Mouse (Mus musculus) CH12.LX (cell line): ENCODE data around the gene Stard13. TPM values are rescaled to one million over a fixed set of nuclear protein-coding genes. Genes with fewer than 3 reads are reported as not detected.

Experiments used
- DNase-seq: peaks from one replicate; pipeline ENCODE4 v3.0.0-alpha.2; 2013; ENCODE audit errors: extremely low read depth
- H3K27ac ChIP-seq: 2 replicates; pipeline ENCODE4 v1.5.1; 2012; ENCODE audit warnings: low read depth, mild to moderate bottlenecking, control low read depth, moderate library complexity; ENCODE audit not compliant: insufficient read depth
- H3K27me3 ChIP-seq: replicated peaks from 2 replicates; pipeline ENCODE3; 2012; ENCODE audit warnings: inconsistent platforms
- H3K36me3 ChIP-seq, 2 experiments: replicated peaks in 1 of 2; 2 replicates each; pipeline versions ENCODE3 to v1.6.1; 2012; ENCODE audit warnings: inconsistent platforms in 1 of 2, low read length in 1 of 2, mild to moderate bottlenecking in 1 of 2, mixed read lengths in 1 of 2, moderate library complexity in 1 of 2; ENCODE audit not compliant: control insufficient read depth in 1 of 2, insufficient read depth in 1 of 2
- H3K4me1 ChIP-seq, 2 experiments: 2 replicates each; pipeline ENCODE4 v1.6.1; 2012; ENCODE audit warnings: inconsistent platforms in 1 of 2, moderate library complexity in 1 of 2; ENCODE audit not compliant: insufficient read depth in 2 of 2, control insufficient read depth in 1 of 2
- H3K4me2 ChIP-seq: 2 replicates; pipeline ENCODE4 v1.6.1; 2012; ENCODE audit warnings: low read depth, mild to moderate bottlenecking, control low read depth; ENCODE audit not compliant: poor library complexity, insufficient read depth, severe bottlenecking
- H3K4me3 ChIP-seq, 3 experiments: fragments of 150-350 bp in 1 of 3; sonication (generic) in 1 of 3; replicated peaks in 1 of 3; 2 replicates each; pipeline versions ENCODE3 to v1.5.1; 2011 to 2012; ENCODE audit warnings: low read depth in 2 of 3, low read length in 2 of 3, mild to moderate bottlenecking in 2 of 3, moderate library complexity in 2 of 3, control low read depth in 1 of 3, improper control_type of control experiment in 1 of 3, inconsistent platforms in 1 of 3, mixed read lengths in 1 of 3; ENCODE audit not compliant: poor library complexity in 1 of 3
- H3K79me2 ChIP-seq: replicated peaks from 2 replicates; pipeline ENCODE4 v1.6.1; 2012; ENCODE audit warnings: mild to moderate bottlenecking, moderate library complexity; ENCODE audit not compliant: control insufficient read depth, poor library complexity, insufficient read depth, severe bottlenecking; ENCODE audit errors: extremely low read depth
- H3K9ac ChIP-seq: 2 replicates; pipeline ENCODE4 v1.6.1; 2012; ENCODE audit warnings: low read depth, mild to moderate bottlenecking, control low read depth, moderate library complexity; ENCODE audit not compliant: insufficient read depth
- H3K9me3 ChIP-seq: replicated peaks from 2 replicates; pipeline ENCODE3; 2012; ENCODE audit warnings: low read length, inconsistent platforms, mixed read lengths
- CHD1 ChIP-seq: IDR thresholded peaks from 2 replicates; pipeline ENCODE4 v1.6.1; 2012; ENCODE audit warnings: low read depth, low read length, improper control_type of control experiment, inconsistent platforms
- CHD2 ChIP-seq: IDR thresholded peaks from 2 replicates; pipeline ENCODE4 v1.6.1; 2011; ENCODE audit warnings: low read length, improper control_type of control experiment
- CTCF ChIP-seq, 2 experiments: IDR thresholded peaks in 1 of 2; conservative IDR thresholded peaks in 1 of 2; 2 replicates each; pipeline ENCODE4 v1.5.1; 2011 to 2012; ENCODE audit warnings: low read depth in 2 of 2, low read length in 2 of 2, improper control_type of control experiment in 1 of 2, inconsistent platforms in 1 of 2, mild to moderate bottlenecking in 1 of 2, moderate library complexity in 1 of 2
- E2F4 ChIP-seq: IDR thresholded peaks from 2 replicates; pipeline ENCODE4 v1.6.1; 2011; ENCODE audit warnings: low read depth, low read length, improper control_type of control experiment; ENCODE audit not compliant: insufficient replicate concordance
- ELF1 ChIP-seq: IDR thresholded peaks from 2 replicates; pipeline ENCODE4 v1.6.1; 2014; ENCODE audit warnings: low read depth, mild to moderate bottlenecking, inconsistent platforms, low read length, improper control_type of control experiment
- ETS1 ChIP-seq: conservative IDR thresholded peaks from 2 replicates; pipeline ENCODE4 v1.6.1; 2012; ENCODE audit warnings: low read depth, mild to moderate bottlenecking, inconsistent platforms, low read length, improper control_type of control experiment, moderate library complexity
- GABPA ChIP-seq: IDR thresholded peaks from 2 replicates; pipeline ENCODE4 v1.6.1; 2012; ENCODE audit warnings: low read depth, low read length, improper control_type of control experiment, inconsistent platforms; ENCODE audit not compliant: insufficient replicate concordance
- KAT2A ChIP-seq: IDR thresholded peaks from 2 replicates; pipeline ENCODE4 v1.6.1; 2012; ENCODE audit warnings: low read length, improper control_type of control experiment, inconsistent platforms; ENCODE audit not compliant: insufficient replicate concordance
- MAX ChIP-seq: IDR thresholded peaks from 2 replicates; pipeline ENCODE4 v1.6.1; 2011; ENCODE audit warnings: low read length, improper control_type of control experiment
- MEF2A ChIP-seq: IDR thresholded peaks from 2 replicates; pipeline ENCODE4 v1.6.1; 2014; ENCODE audit warnings: low read depth, mild to moderate bottlenecking, inconsistent platforms, low read length, improper control_type of control experiment, borderline replicate concordance
- NELFE ChIP-seq: IDR thresholded peaks from 2 replicates; pipeline ENCODE4 v1.6.1; 2011; ENCODE audit warnings: low read depth, low read length, improper control_type of control experiment
- PAX5 ChIP-seq: IDR thresholded peaks from 2 replicates; pipeline ENCODE4 v1.6.1; 2012; ENCODE audit warnings: low read length, inconsistent platforms, mixed read lengths
- POLR2AphosphoS2 ChIP-seq: IDR thresholded peaks from 2 replicates; pipeline ENCODE4 v1.6.1; 2011; ENCODE audit warnings: low read depth, low read length, improper control_type of control experiment
- RAD21 ChIP-seq: IDR thresholded peaks from 2 replicates; pipeline ENCODE4 v1.6.1; 2011; ENCODE audit warnings: low read depth, mild to moderate bottlenecking, low read length, improper control_type of control experiment, moderate library complexity
- RCOR1 ChIP-seq: conservative IDR thresholded peaks from 2 replicates; pipeline ENCODE4 v1.6.1; 2012; ENCODE audit warnings: low read depth, mild to moderate bottlenecking, inconsistent platforms, low read length, improper control_type of control experiment
- SIN3A ChIP-seq: IDR thresholded peaks from 2 replicates; pipeline ENCODE4 v1.6.1; 2012; ENCODE audit warnings: low read length, improper control_type of control experiment, inconsistent platforms
- SMC3 ChIP-seq: IDR thresholded peaks from 2 replicates; pipeline ENCODE4 v1.6.1; 2011; ENCODE audit warnings: low read depth, low read length, improper control_type of control experiment
- TCF12 ChIP-seq: IDR thresholded peaks from 2 replicates; pipeline ENCODE4 v1.6.1; 2014; ENCODE audit warnings: low read depth, mild to moderate bottlenecking, inconsistent platforms, low read length, improper control_type of control experiment
- USF1 ChIP-seq: IDR thresholded peaks from 2 replicates; pipeline ENCODE4 v1.6.1; 2014; ENCODE audit warnings: low read depth, mild to moderate bottlenecking, inconsistent platforms, low read length, improper control_type of control experiment
- ZC3H11A ChIP-seq: IDR thresholded peaks from 2 replicates; pipeline ENCODE4 v1.6.1; 2012; ENCODE audit warnings: low read depth, mild to moderate bottlenecking, inconsistent platforms, low read length, improper control_type of control experiment
- ZMIZ1 ChIP-seq: IDR thresholded peaks from 2 replicates; pipeline ENCODE4 v1.6.1; 2012; ENCODE audit warnings: low read depth, mild to moderate bottlenecking, inconsistent platforms, low read length, improper control_type of control experiment
- dilution Hi-C: fragments of 300-500 bp; cut with MboI; formaldehyde crosslinking; loops from 2 replicates; pipeline ENCODE4 v1.14.3; 2020; ENCODE audit warnings: low sequenced_read_pairs; ENCODE audit not compliant: extremely low pct_unique_long_range_greater_than_20kb, extremely low pct_ligation_motif_present
- in situ Hi-C: fragments of 300-500 bp; cut with MboI; formaldehyde crosslinking; loops from 3 replicates; pipeline ENCODE4 v1.14.3; 2019; ENCODE audit warnings: low sequenced_read_pairs, low pct_ligation_motif_present, low pct_unique_long_range_greater_than_20kb, mixed read lengths
- polyA plus RNA-seq: library from polyadenylated mRNA; unstranded; fragments of >175 nt; gene quantifications from 2 replicates; pipeline ENCODE4 v1.2.1, GENCODE M21; 2012; ENCODE audit warnings: low read depth; ENCODE audit not compliant: insufficient read length
- total RNA-seq, 2 experiments: library from RNA; depleted of rRNA; stranded (reverse); fragments of 300-350 nt in 1 of 2; fragments of >200 nt in 1 of 2; gene quantifications; 2 replicates each; pipeline ENCODE4 v1.2.3; 2012 to 2014

Gene Stard13
- total and polyA plus RNA-seq, 3 experiments, result 33.5 to 154 (median 73.6) TPM

- H3K4me3 ChIP-seq, result no peak overlapping the region
- no peaks in the 10 kb centered on the region for H3K27me3 ChIP-seq
- H3K27ac ChIP-seq, result no peak overlapping the region
- no peak for DNase-seq
- peaks cover 68 to 92% of the 10 kb centered on the region in 2 experiments for H3K36me3 ChIP-seq
- H3K9ac ChIP-seq, result no peak overlapping the region
- H3K9me3 ChIP-seq, result no peaks in the 10 kb centered on the region
- no peak for TF ChIP-seq NELFE
- TF ChIP-seq RAD21, result no peak
- no peak for TF ChIP-seq CHD1
- TF ChIP-seq POLR2AphosphoS2, result no peak
- no peak for TF ChIP-seq TCF12
- no peak for TF ChIP-seq USF1
- TF ChIP-seq MAX, result no peak
- TF ChIP-seq MEF2A, result no peak
- TF ChIP-seq GABPA, result no peak
- TF ChIP-seq SIN3A, result no peak
- no peak for TF ChIP-seq ETS1
- no peak for TF ChIP-seq CTCF (conservative IDR thresholded peaks at IDR 0.05 in 1 of 2, IDR thresholded peaks at IDR 0.05 in 1 of 2; ENCODE audit: low read depth in 2 of 2, low read length in 2 of 2)
- no peak for TF ChIP-seq CHD2
- no peak for TF ChIP-seq PAX5
- TF ChIP-seq ZC3H11A, result no peak
- no peak for TF ChIP-seq ELF1
- no peak for TF ChIP-seq RCOR1
- no peak for TF ChIP-seq SMC3
- TF ChIP-seq, all 38 proteins: peak for 0
- H3K79me2 ChIP-seq, result peaks cover 55% of the 10 kb centered on the region
- dilution Hi-C loops, result no loop called here
- no peak overlapping the region for H3K4me2 ChIP-seq
- in situ Hi-C loops, result no loop called here
- H3K4me1 ChIP-seq, result peaks cover 5 to 19% of the 10 kb centered on the region in 2 experiments; a peak in 2 of 4 replicates
Observed at GRCm38 (mm10) chr5:151085749-151086148, 147.9 kb downstream of the Stard13 start.

DNA sequence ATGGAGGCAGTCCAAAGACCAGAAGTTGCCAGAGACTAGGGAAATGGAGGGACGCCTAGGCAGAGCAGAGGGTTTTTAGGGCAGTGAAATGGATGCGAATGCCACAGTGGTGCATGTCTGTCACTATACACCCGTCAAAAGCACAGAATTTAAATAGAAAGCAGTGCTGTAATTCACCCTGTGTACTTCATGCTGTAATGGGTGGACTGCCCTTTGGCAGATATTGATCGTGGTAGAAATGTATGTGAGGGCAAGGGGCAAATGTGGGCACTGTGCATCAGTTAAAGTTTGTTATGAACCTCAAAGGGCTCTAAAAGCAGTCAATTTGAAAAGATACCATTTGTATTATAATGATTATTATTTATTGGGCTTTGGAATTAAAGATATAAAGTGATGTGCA is 153.4 kb downstream of the Stard13 start:
- H3K36me3 ChIP-seq, result peaks cover 66 to 92% of the 10 kb centered on the region in 2 experiments
- H3K4me3 ChIP-seq, result no peak overlapping the region
- H3K27me3 ChIP-seq, result no peaks in the 10 kb centered on the region
- no peak for DNase-seq
- H3K9me3 ChIP-seq, result peaks cover 16% of the 10 kb centered on the region
- no peak overlapping the region for H3K4me2 ChIP-seq
- no peak overlapping the region for H3K9ac ChIP-seq
- no peaks in the 10 kb centered on the region for H3K4me1 ChIP-seq
- TF ChIP-seq ZMIZ1 (no peak), E2F4 (no peak), KAT2A (no peak)
- in situ Hi-C loops, result no loop called here
- dilution Hi-C loops, result no loop called here
- no peak overlapping the region for H3K27ac ChIP-seq
- H3K79me2 ChIP-seq, result peaks cover 44% of the 10 kb centered on the region
